Mouse (Mus musculus) NIH3T3 (cell line): ENCODE data around the gene Nphp4.
"Not testable (repeated sequence)": the region's sequence is repeated elsewhere in the genome, so short reads cannot be mapped to it uniquely, and the experiment has no call there.

Experiments
- DNase-seq: peaks from one replicate; pipeline ENCODE4 v3.0.0-alpha.2; 2012; ENCODE audit warnings: low read depth

The Nphp4 gene

DNA sequence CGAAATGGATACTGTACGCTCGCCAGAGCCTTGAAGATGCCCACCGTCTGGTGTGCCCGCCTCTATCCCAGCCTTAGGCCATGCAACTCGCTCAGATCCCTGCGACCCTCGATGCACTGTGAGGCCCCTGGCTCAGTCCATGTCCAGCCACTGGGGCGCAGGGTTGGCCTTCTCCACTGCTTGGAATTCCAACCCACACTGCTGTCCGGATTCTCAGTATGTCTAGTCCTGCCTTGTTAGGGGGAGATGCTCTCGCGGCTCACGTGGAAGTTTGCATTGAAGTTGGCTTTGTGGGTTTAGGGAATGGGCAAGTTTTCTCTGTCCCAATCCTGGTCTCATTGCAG, 1.7 kb downstream of the Nphp4 start:
- peak; percentile 54 for DNase-seq

DNA sequence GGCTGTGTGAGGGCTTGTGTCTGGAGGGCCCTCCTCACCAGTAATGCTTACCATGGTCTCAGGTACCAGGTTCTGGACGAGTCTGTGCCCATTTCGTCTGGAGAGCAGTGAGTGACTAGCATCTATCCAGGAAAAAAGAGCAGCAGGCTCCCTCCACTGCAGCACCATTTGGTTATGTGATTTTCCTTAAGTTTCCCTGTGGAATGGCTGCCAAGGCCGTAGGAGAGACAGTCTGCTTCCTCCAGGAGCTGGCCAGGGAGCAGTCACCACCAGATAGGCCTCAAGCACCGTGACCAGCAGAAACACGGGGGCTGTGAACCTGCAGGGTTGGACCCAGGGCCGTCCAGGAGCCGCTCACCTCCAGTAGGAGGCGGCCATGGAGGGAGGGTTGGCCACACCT, 3.9 kb downstream of the Nphp4 start:
- no peak for DNase-seq

DNA sequence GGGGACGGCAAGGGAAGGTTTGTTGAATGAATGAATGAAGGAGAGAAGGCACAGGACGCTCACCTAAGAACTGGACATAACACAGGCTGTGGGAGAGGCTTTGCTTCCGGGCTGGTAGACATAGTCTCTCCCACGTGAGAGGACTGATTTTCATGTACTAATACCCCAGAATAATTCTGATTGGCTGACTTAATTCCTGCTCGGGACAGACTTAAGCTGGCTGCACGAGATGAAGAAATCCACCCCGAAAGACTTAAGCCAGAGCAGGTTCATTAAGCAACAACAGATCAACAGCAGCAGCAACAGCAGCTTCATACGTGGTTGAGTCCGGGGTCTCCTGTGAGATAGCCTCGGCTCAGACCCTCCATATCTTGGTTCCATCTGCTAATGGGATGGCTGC, 11.5 kb downstream of the Nphp4 start:
- DNase-seq: no peak

DNA sequence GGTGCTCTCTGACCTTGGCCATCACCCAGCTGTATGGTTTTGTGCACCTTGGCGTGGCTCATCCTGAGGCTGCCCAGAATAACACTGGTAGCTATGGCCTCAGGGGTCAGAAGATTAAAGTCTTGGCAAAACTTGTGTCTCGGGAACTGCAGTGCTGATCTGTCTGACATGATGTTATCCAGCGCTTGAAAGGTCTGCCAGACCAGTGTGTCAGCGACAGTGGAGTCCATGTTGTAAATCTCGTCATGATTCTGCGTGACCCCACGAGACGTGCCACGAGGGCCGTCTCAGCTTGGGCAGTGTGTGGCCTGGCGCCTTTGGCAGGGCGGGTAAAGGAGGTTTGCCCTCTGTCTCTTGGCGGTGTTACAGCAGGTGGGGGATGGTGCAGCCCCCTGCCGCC, 13.8 kb downstream of the Nphp4 start:
- no peak for DNase-seq

DNA sequence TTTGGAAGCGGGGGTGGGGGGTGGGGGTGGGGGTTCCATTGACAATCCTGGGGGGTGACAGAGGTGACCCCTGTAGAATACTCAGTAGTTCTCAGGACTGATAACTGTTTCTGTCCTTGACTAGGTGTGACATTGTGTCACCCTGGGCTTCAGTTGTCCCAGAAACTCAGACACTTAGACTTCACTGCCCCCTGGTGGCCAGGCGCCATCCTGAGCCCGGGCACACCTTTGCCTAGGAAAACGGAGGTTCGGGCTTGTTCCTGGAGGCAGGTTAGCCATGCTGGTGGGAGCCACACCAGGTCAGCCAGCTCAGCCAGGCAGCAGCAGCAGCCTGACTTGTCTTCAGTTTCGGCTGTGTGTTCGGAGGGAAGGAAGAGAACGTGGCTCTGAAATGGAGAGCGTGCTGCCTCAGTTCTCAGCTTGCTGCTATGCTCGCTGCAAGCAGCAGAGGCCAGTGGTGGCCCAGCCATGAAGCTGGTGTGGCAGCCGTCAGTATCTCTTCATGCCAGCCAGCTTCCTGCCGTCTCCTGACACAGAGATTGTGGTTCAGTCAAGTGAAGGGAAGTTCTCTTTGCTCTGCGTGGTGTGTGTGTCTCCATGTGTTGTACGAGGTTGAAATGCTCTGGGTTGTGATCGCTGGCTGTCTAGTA, 14.9 kb downstream of the Nphp4 start:
- peak; percentile 67 for DNase-seq

DNA sequence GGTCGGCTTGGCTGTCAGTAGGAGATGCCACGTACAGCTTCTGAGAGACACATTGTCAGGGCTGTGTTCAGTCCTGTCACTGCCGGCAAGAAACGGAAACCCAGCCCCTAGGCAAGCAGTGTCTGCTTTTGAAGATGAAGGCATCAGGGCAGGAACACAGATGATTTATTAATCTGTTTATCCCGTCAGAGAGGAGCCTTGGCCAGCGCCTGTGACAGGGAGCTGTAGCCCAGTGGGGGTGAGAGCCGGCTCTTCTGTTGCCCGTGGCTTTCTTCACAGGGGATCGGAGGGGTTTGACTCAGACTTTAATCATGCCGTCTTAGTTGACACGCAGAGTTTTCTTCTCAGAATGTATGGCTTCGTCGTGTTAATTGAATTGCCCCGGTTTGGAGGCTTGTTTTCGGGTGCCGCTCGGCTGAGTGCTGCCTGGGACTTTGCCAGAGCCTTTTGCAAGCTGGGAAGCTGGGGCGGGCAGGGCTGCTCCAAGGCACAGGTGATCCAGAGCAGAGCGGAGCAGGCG, 17.9 kb downstream of the Nphp4 start:
- no peak for DNase-seq

DNA sequence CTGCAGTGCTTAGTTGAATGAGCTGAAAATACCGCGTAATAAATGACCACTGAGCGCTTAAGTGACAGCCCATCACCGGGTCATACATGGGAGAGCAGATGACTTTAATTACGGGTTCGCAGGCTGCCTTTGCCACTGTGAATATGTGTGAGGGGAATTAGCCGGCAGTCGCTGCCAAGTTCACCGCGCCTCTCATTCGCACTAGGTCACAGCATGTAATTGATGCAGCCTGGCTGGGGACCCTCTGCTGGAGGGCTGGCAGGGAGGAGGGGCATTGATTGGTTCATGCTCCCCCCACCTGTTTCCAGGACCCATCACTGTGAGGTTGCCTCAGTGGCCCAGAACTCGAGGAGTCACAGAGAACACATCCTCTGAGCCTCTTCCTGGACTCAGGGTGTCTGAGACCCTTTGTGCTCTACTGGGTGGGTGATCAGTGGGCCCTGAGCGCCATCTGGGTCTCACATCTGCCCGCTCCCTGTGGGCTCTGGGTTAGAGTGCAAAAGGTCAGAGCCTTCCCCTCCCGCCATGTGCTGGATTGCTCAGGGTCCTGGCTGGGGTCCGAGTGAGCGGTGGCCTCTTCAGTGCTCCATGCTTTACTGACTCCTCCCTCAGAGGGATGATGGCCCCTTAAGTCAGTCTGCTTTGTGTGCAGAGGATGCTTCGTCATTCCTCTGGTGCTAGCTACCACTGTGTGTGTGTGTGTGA, 35.9 kb downstream of the Nphp4 start:
- DNase-seq: no peak

DNA sequence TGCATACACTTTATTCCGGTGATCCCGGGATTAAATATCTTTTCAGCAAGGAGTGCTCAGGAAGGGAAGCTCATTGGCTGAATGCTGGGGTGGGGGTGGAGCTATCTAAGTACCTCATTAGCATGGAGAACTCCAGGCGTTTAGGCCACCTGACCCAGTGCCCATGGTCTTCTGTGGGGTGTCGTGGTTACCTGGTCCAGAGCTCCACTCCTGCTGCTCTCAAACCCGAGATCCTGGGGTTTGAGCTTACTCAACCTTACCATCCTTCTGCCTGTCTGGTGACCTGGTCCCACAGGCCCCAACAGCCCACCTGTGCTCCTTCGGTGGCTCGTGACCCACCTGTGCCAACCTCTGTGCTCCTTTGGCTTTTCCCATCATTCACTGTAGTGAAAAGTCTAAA, 38.4 kb downstream of the Nphp4 start:
- DNase-seq: no peak

DNA sequence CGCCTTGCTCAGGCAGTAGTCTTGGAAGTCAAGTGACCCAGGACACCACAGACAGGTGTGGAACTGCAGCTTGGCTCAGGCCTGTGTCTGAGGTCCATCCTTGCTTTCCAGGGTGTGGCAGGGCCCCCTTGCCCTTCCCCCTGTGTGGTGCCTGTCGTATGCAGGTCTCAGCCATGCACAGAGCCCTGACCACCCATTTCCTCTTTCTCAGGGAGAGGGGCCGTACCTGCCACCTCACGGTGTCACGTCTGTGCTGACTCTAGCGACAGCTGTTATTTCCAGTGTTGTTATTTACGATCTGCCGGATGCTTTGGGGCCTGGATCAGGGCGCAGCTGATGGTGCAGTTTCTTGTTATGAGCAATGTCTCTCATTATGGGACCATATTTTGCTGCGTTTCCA, 42.6 kb downstream of the Nphp4 start:
- no peak for DNase-seq

DNA sequence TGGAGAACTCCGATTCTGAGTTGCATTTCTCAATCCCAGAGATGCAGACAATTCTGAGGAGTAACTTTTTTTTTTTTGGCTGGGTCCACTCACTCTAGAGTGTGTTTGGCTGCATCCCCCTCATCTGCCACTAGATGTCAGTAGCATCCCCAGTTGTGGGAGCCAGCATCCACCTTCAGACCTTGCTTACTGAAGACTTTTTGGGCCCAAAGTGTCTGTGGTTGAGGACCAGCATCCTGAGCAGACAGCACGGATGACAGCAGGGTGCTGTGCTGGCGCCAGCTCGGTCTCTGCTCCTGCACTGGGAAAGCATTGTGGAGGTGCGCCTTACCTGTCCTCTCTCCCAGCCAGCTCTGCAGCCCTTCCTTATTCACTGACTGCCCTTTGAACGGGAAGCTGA, 43.6 kb downstream of the Nphp4 start:
- DNase-seq: peak; percentile 90

DNA sequence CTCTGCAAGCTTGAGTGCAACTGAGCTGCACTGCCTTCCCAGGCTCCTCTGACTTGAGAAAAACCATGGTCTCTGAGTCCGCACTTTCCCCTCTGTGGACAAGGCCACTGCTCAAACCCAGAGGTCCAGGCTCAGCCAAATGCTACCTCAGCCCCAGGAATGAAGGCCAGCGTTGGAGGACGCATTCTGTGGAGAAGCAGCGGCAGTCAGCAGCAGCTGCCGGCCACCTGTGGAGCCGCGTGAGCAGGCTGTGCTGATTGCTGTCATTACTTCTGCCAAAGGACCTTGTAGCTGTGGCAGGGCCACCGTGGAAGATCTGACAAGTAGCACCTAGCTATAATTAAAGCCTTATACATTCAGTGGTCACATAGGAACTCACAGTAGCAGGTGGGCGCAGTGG, 56.4 kb downstream of the Nphp4 start:
- DNase-seq: no peak

DNA sequence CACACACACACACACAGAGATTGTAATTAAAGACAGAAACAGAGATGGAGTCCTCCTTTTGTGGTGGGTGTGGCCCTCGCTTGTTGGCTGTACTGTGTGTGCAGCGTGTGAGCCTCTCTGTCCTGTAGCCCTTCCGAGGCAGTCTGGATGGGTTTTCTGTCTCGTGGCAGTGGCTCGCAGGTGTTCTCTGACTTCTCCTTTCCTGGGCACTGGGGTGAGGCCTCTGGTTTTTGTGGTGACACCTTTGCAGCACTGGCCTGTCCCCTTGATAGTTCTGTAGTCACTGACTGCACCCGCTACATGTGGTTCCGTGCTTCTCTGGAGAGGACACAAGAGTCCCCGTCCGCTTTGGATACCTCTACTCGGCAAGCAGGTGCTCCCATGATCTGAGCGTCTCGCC, 63.2 kb downstream of the Nphp4 start:
- no peak for DNase-seq

DNA sequence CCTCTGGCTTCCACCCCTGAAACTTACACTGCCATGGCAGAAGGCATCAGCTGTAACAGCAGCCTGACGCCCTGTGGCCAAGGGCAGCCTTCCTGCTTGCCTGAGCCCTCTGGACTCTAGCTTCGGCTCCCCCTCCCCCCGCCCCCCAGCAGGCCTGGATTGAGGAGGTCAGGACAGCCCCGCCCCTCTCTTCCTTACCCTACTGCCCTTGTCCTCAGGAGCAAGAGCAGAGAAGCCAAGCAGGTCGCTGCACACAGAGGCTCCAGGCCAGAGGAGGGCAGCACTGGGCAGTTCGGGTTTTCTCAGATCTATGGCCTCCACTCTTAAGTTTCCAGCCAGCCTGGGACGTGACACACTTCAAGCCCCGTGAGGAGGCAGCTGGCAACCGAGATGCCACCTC, 64.7 kb downstream of the Nphp4 start:
- no peak for DNase-seq

DNA sequence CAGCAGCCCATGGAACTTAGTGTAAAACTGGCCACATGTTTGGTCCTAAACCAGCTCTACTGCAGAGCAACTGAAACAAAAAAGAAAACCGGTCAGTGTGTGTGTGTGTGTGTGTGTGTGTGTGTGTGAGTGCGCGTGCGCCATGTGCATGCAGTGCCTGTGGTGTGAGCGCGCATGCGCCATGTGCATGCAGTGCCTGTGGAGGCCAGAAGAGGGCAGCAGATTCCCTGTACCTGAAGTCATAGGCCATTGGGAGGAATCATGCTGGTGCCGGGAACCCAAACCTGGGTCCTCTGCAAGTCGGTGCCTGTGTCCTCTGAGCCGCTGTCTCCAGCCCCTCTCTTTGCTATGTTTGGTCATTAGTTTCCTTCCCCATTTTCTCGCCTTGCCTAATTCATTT, 65.9 kb downstream of the Nphp4 start:
- DNase-seq: no peak

DNA sequence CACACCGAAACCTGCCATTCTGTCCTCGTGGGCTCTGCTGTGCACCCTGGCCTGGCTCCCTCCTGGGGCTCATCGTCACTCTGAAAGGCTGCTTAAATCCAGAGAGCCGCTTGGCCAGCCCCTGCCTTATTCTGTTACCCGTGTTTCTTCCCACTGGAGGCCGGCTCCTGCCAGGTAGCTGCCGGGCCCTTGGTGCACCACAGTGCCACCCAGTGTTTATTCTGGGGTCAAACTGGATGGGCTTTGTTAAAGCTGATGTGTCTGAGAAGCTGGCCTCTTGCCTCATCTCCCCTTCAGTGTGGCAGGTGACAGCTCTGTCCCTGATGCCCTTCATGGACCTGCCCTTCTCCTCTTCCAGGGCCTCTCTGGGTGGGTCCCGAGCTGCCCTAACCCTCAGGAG, 70.0 kb downstream of the Nphp4 start:
- DNase-seq: no peak

DNA sequence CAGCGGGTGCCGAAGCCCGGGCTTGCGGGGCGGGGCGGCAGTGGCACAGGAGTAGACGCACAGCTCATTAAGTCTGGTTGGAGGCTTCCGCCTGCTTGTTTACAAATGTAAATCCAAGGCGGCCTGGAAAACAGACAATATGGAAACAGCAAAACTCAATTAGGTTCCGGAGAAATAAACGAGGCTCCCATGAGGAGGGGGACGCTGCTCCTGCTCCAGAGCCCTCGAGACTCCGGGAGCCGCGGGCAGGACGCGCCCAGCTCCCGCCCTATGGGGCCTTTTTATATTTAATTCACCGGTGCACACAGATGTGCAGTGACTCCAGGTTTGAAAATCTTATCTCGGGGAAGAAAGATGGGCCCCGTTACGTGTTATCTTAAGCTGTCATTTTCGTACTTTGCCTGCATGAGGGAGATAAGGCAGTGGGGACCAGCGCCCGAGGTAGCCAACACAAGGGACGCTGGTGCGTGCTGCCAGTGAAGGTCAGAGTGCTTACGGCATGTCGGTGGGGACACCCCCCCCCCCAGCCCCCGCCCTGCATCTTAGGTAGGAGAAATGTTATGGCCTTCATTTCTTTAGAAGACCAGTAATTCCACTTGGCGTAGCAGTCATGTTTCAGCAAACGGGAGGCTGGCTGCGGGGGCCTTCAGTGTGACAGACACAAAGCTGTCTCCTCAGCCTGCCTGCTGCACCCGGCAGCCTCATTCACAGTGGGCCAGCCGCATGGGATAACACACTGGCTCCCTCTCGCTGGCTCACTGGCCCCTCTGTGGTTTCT, 71.6 kb downstream of the Nphp4 start:
- no peak for DNase-seq

DNA sequence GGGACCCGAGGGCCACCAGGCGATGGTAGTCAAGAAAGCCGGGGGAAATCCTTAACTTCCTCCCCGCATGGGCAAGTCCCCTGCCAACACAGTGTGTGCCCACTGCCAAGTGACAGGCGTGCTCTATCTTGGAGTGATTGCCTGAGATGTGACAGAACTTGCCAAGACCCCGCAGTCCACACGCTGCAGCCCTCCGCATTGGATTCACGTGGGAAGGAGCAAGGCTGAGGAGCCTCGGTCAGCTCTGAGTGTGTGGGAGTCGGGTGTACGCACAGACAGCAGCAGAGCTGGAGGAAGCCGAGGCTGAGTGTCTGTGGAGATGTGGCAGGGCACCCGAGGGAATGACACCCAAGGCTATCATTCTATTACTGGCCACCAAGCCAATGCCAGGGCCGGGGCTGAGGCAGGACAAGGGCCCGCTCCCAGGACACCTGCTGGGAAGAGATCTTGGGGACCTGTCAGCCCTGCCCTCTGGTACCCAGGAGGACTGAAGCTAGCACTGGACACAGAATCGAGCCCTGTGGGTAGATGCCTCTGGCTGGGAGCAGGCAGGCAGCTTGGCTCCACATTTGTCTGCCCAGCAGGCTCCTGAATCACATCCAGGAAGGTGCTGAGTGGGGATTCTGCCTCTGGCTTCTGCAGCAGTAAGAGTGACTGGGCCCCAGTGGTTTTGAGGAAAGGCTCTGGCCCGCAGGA, 73.1 kb downstream of the Nphp4 start:
- DNase-seq: no peak

DNA sequence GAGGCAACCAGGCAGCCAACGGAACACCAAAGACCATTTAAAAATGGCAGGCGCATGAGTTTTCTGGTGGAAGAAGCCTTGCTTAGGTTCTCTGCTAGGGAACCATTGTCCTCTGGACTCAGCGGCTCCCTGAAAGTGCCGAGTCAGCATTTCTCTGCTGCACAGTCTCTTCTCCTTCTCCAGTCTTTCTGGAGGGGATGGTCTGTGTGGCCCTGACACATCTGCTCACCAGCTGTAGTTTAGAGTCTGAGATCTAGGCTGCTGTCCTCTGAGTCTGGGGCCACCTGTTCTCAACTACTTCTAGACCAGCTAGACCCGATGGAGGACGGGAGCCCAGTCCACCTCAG, 73.7 kb downstream of the Nphp4 start:
- no peak for DNase-seq

DNA sequence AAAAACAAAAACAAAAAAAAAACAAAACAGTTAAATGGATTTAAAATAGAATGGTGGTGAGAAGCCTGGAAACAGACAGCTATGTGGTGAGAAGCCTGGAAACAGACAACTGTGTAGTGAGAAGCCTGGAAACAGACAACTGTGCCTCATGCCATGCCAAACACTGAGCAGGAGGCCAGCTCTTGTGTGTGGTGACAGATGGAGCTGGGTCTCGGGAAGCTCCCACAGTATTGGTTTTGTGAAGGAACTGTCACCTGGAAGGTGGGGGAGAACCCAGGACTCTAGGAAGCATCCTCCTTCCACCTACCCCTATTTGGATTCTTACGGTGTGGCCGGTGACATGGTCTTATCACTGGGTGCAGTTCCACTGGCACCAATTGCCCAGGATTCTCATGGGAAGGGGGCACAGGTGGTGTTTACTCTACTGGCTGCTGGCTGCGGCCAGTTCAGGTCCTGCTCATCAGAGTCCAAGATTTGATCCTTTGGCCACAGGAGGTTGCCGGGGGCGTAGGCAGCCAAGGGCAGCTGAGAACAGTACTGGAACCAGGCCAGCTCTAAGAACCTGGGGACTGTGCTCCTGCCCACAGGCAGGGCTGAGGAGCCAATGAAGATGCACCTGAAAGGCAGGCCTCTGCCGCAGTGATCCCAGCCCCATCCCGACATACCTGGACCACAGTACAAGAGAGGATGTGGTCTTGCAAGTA, 77.2 kb downstream of the Nphp4 start:
- DNase-seq: no peak

DNA sequence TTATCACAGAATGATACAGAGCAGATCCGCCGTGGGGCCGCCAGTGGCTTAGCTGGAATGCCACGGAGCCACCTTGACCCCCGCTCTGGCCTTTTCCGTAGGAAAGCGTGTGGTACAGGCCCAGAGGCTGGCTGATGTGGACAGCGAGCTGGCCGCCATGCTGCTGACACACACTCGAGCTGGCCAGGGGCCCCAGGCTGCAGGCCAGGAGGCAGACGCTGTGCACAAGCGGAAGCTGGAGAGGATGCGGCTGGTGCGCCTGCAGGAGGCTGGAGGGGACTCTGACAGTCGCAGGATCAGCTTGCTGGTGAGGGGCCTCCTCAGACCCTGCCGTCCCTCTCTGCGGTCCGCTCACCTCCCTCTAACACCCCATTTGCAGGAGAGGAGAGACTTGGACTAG, 77.9 kb downstream of the Nphp4 start:
- DNase-seq: no peak

DNA sequence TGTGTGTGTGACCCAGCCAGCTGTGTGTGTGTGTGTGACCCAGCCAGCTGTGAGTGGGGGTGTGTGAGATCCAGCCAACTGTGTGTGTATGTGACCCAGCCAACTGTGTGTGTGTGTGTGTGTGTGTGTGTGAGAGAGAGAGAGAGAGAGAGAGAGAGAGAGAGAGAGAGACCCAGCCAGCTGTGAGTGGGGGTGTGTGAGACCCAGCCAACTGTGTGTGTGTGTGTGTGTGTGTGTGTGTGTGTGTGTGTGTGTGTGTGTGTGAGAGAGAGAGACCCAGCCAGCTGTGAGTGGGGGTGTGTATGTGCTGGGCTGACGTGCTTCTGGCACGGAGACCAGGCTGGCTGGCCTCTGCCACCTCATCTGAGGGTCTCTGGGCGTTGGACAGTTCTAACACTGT, 79.3 kb downstream of the Nphp4 start:
- not testable (repeated sequence) for DNase-seq

DNA sequence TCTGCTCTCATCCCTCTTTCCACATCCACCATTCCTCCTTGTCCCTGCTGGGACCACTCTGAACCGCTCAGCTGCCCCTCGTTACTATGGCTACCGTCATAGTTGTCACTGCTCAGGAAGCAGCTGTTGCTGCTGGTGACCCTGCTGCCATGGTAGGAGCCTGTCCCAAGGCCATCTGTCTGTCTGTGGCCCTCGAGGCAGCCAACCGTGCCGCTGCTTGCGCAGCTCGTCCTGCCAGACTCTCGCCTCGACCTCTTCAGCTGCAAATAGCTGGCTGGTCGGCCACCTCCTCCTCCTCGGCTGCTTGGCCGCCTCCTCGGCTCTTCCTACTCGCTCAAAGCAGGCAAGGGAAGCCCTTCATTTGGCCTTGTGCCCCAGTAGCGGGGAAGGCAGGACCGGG, 81.7 kb downstream of the Nphp4 start:
- DNase-seq: no peak
